18 mouse cellular contexts compared by ENCODE assay signal in the genomic region with DNA sequence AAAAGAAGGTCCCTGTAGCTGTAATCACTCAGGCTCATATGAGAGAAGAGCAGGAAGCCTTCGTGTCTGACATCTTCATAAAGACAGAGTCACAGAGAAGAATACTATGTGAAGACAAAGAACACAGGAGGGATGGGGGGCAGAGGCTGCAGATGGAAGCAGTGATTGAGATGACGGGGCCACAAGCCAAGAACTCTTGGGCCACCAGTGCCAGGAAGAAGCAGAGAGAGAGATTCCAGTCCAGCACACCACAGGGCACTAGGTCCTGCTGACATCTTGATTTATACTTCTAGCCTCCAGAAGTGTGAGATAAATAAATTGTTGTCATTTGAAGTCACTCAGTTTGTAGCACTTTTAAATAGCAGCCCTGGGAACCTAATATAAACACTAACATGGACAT.
"Had no signal": no experiment of that assay in that cellular context is flagged by ENCODE, and none has a peak within 500 bp of the region (broad histone marks: within the 10 kb centered on the region; RNA-seq: fewer than 3 reads in every experiment).

No protein-coding gene starts in this region.

- H3K4me2 ChIP-seq: lung, embryonic 14.5 days; midbrain, embryonic 11.5 days; midbrain, embryonic 13.5 days; midbrain, embryonic 15.5 days; neural tube, embryonic 13.5 days; neural tube, embryonic 15.5 days had no signal

- H3K9ac ChIP-seq: lung, embryonic 14.5 days; midbrain, embryonic 13.5 days; midbrain, embryonic 15.5 days; neural tube, embryonic 13.5 days; neural tube, embryonic 15.5 days had no signal

- H3K9me3 ChIP-seq: midbrain, embryonic 13.5 days; midbrain, embryonic 15.5 days; neural tube, embryonic 13.5 days; neural tube, embryonic 15.5 days had no signal

- H3K4me1 ChIP-seq: midbrain, embryonic 13.5 days; midbrain, embryonic 15.5 days; neural tube, embryonic 13.5 days; neural tube, embryonic 15.5 days had no signal

- H3K4me3 ChIP-seq: midbrain, embryonic 13.5 days; midbrain, embryonic 15.5 days; myocyte; neural tube, embryonic 13.5 days; neural tube, embryonic 15.5 days had no signal

- DNase-seq: lung, adult 18-20 months; lung, embryonic 14.5 days; lung, postnatal 10 days; lung, postnatal 4 days; retina, postnatal 1 day; right cerebral cortex, adult 18-20 months; right cerebral cortex, postnatal 25 days; right cerebral cortex, postnatal 4 days; spleen, adult 18-20 months; thymus, adult 18-20 months; thymus, postnatal 14 days; thymus, postnatal 36 days had no signal

- H3K27ac ChIP-seq: midbrain, embryonic 13.5 days; midbrain, embryonic 15.5 days; neural tube, embryonic 13.5 days; neural tube, embryonic 15.5 days had no signal

- H3K36me3 ChIP-seq: midbrain, embryonic 13.5 days; midbrain, embryonic 15.5 days; neural tube, embryonic 13.5 days; neural tube, embryonic 15.5 days had no signal

- H3K27me3 ChIP-seq: midbrain, embryonic 13.5 days; midbrain, embryonic 15.5 days; neural tube, embryonic 13.5 days; neural tube, embryonic 15.5 days had no signal

- ATAC-seq: midbrain, embryonic 13.5 days; midbrain, embryonic 15.5 days had no signal
